Mouse (Mus musculus) mouse embryonic stem cell (cell line): Measurements from ENCODE around the gene Cnot2.
"Not testable (repeated sequence)": the region's sequence is repeated elsewhere in the genome, so short reads cannot be mapped to it uniquely, and the experiment has no call there.

ENCODE experiments used
- in situ Hi-C, 2 experiments: fragments of 300-500 bp; cut with MboI; formaldehyde crosslinking; loops; 1 replicate in 1 of 2; 3 replicates in 1 of 2; pipeline ENCODE4 v1.14.3; 2019 to 2020; ENCODE audit warnings: low sequenced_read_pairs in 2 of 2, low pct_unique_long_range_greater_than_20kb in 1 of 2, mixed read lengths in 1 of 2; ENCODE audit not compliant: unreplicated experiment in 1 of 2

Cnot2 gene

DNA sequence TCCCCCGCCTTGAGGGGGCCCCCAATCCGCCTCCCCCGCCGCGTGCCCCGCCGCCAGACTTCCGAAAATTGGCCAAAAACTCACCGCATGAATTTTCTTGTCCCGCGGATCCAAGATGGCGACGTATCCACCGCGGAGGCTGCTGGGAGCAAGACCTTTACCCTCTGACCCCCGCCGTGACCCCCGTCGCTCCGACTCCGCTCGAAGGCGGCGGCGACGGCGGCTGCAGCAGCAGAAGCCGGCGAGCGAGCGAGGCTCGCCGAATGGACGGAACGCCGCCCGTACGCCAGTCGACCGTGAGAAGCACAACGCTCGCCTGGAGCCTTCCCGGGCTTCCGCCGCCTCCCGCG, at the start of gene Cnot2:
Gene Cnot2 (minus strand): TSS at position 143 of the 350 bp plus-strand sequence.
- in situ Hi-C loops: no loop called here

DNA sequence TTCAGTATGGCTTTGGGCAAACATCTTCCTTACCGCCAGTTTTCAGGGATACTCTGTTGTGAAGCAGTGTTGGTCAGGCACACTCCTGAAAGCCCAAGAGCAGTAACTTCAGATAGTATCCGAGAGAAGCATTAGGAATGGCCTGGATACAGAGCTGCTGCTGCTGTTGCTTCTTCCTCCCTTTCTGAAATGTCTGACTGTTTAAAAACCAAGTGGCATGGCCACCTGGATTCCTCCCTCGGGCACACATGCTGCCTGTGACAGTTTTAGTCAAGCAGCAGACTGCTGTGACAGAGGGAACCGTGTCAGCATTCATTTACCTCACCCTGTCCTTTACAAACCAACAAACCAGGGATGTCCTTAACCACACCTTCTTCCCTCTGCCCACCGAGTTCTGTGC, 47.6 kb upstream of the Cnot2 start:
- in situ Hi-C loops: no loop called here

DNA sequence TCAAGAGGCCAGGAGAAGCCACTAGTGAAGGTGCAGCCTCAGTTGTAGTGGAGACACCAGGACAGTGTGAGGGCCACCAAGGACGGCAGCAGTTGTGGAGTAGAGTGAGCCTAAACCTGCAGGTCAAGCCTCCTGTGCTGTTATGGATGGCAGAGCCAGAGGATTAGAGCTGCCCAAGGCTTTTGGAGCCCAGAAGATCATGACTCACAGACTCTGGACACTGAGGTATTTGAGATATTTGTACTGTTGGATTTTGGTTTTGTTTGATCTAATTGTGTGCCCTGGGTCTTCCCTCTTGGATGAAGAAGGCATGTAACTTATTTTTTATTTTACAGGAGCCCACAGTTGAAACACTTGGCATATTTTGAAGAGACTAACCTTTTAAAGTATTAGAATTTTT, 44.7 kb upstream of the Cnot2 start:
- in situ Hi-C loops: no loop called here

DNA sequence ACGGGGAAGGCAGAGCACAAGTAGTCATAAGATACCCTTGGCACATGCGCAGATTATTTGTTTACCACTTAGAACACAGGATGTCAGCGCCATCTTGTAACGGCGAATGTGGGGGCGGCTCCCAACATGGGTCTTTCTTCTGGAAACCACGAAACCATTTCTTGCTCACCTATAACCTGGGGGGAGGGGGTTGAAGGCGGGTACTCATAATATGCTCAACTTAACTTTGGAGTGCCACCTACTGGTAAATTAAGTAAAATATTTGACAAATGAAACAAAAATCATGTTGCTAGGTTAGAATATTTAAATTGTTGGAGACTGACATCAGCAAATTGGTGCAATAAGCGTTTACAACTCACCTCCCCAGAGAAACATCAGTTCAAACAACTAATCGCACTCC, 31.9 kb upstream of the Cnot2 start:
- in situ Hi-C loops: not testable (repeated sequence)

DNA sequence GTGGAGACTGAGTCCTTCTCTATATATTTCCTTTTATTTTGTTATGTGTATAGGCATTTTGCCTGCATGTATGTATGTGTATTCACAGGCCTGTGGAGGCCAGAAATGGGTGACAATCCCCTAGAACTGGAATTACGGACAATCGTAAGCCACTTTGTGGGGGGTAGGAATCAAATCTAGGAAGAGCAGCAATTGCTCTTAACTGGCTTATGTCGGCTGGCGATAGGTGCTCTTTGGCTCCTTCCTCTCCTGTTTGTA, 23.5 kb upstream of the Cnot2 start:
- in situ Hi-C loops: no loop called here

DNA sequence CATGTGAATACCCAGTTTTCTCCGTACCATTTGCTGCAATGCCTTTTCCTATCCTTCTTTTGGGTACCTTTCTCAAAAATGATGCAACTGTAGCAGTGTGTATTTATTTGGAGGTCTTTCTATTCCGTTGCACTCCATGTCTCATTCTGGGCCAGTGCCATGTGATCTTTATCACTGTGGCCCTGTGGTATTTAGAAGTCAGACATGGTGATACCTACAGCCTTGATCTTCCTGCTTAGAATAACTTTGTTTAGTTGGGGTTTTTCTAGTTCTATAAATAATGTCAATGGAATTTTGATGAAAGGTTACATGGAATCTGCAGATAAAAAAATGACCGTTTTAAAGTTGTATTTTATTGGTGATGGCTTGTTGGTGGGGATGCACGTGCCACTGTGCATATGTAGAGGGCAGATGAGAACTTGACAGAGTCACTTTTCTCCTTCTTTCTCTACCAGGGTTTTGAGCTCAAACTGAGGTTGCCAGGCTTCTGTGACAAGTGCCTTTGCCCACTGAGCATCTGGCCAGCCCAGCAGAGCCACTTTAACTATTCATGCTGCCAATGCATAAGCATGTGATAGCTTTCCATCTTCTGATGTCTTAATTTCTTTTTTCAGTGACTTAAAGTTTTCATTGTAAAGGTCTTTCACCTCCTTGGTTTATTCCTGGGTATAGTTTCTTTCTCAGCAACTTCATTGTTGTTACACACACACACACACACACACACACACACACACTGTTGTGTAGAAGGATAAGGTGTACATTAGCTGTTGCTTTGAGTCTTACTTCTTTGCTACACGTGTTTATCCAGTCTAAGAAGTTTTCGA, 23.0 kb upstream of the Cnot2 start:
- in situ Hi-C loops: no loop called here

DNA sequence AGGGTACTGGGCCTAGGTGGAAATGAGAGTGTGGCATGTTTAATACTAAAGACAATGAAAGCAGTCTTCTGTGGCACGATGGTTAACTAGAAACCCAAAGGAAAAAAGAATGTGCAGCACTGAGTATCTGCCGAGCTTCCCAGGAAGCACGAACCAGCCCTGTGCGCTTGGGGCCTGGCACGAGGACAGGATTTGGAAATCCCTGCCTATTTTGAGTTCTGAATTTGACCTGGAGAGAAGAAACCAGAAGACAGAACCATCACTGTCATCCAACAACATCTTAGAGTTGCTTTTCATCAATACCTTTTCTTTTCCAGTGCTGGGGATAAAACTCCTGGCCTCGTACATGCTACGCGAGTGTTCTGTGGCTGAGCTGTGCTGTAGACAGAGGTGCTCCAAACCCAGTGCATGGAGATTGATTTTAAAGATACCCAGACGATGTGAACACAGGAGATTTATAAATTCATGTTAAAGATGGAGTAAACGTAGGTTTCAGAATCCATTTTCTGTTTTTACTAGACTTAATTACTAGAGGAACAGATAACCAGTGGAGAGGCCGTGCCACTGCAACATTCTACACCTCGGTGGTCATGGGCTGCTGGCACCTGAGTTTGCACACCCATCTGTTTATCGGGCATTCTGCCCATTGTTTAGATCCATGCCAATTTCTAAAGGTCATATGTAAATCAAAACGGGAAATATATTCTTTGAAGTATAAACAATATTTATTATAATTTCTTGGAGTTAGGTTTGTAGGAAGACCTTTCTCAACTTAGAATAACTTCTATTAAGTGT, 17.9 kb upstream of the Cnot2 start:
- in situ Hi-C loops: no loop called here

DNA sequence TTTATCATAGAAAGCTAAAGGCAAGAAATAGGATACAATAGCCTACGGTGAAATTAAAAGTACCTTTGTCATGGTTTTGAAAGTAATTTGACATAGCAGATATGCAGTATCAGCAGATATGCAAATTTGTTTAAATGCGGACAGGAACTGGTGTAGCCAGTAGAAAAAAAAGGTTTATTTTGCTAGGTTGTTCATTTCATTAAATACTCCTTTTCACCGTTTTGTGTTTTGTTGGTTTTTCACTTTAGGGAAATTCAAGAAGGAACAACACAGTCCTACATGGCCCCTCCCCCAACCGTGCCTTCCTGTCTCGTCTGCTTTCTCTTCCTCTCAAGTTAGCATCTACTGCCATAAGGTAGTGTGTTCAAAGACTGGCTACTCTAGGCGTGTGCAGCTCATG, 1.4 kb upstream of the Cnot2 start:
- in situ Hi-C loops: no loop called here

DNA sequence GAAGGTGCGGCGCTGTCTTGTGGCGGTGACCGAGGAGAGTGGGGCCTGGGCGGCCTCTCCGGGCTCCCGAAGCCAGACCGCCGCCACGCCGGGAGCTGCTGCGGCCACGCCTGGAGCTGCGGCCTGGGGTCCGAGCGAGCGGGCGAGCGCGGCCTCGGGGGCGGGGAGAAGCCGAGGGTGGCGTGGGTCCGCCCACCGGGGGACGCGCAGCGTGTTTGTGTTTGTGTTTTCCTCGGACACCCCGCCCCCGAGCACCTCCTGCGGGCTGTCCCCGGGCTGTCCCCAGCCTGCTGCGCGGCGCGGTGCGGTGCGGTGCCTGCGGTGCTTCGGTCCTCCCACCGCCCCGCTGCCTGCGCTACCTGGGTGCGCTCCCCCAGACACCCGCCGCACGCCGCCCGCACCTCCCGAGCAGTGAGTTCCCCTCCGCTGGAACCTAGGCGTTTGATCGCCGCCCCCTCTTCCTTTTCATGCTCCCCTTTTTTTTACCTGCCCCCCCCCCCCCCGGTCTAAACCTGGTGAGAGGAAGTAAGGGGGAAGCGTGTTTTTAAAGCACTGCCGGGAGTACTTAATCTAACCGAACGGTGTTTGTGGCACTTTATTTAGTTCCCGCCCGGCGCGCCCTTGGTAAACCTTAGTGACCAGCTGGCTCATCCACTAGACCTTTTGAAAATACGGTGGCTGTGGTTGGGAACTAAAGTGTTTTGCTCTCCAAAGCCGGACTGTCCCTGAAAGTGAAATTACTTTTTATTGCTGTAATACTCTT, 589 bp upstream of the Cnot2 start:
- in situ Hi-C loops: no loop called here

DNA sequence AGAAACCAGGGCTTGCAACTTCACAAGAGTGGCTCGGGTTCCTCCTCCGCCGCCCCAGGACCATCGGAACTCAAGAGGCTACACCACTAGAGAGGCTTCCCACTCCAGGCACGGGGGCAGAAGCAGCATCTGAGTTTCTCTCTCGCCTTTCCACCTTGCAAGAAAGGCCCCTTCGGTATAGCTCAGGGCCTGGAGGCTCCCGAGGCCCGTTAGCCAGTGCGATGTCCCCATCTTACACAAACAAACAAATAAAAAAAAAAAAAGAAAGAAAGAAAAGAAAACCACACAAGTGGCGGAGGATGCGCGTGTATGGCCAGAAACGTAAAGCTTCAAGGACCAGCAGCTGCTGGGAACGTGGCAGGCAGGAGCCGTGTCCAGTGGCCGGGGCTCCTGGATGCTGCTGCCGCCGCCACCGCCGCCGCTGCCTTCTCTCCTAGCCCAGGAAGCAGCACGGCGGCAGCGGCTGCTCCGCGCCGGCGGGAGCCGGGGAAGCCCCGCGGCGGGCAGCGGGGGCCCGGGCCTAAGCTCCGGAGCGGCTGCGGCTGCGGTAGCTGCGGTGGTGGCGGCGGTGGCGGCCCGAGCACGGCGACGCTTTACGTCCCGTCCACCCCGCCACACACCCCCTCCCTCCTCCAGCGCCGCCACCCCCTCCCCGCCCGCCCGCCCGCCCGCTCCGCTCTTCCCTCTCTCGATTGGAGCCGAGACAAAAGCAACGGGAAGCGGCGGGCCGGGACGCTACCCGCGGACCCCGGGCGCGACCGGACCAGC, 536 bp downstream of the Cnot2 start:
- in situ Hi-C loops: no loop called here

DNA sequence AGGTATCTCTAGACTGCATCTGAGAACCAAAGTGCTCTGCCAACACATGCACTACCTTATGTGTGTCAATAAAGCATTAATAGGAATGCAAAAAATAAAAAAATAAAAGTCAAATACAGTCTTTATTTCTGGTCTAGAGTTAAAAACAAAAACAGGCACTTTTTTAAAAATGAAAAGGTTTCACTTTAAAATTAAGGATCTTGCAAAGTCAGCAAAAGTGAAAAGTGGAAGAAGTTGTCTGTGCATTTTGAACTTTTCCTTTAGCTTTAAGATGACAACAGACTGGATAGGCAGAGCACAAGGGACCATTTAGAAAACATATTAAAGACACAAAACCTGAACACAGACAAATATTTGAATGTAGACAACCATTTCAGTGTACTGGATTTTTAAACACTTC, 1.8 kb downstream of the Cnot2 start:
- in situ Hi-C loops: no loop called here

DNA sequence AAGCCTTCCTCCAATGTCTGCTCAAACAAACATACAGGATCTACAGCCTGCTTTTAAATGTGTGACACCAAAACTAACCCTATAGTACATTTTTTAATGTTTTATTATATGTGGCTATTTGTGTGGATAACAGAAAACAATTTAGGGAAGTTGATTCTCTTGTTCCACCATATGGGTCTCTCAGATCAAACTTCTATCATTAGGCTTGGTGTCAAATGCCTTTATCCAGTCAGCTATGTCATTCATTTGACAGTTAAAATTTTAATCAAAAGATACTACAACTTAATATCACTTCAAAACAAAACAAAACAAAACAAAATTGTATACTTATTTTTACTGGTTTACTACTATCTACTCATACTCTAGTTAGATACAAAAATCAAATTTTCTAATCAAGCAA, 2.9 kb downstream of the Cnot2 start:
- in situ Hi-C loops: no loop called here

DNA sequence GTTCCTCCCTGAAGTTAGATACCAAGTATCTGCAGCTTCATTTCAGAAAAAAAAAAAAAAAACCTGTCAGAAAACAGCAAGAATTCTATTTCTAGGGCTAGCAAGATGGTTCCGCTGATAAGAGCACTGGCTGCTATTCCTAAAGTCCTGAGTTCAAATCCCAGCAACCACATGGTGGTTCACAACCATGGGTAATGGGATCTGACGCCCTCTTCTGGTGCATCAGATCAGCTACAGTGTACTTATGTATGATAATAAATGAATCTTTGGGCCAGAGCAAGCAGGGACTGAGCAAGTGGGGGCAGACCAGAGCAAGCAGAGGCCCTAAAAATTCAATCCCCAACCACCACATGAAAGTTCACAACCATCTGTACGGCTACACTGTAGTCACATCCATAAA, 4.1 kb downstream of the Cnot2 start:
- in situ Hi-C loops: no loop called here

DNA sequence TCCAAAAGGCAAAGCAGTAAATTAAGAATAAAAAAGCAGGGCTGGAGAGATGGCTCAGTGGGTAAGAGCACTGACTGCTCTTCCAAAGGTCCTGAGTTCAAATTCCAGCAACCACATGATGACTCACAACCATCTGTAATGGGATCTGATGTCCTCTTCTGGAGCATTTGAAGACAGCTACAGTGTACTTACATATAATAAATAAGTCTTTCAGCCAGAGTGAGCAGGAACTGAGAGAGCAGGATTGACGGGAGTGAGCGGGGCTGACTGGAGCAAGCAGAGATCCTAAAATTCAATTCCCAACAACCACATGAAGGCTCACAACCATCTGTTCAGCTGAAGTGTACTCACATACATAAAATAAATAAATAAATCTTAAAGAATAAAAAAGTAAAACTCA, 5.2 kb downstream of the Cnot2 start:
- in situ Hi-C loops: not testable (repeated sequence)

DNA sequence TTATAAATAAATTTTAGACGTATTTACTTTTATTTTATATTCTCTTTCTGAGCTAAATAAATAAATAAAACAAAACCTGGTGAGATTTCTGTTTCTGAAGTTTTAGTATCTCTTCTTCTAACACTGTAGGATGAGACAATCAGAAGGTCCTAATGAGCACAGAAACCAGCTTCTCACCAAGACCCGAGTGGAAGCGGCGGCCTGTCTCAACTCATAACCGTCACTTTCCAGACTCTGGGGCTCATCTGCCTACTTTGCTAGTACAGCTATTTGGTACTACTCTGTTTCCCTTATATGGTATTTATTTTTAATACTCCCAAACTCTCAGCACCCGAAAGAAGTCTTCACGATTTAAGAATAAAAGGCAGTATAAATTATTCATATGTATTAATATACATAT, 10.8 kb downstream of the Cnot2 start:
- in situ Hi-C loops: no loop called here

DNA sequence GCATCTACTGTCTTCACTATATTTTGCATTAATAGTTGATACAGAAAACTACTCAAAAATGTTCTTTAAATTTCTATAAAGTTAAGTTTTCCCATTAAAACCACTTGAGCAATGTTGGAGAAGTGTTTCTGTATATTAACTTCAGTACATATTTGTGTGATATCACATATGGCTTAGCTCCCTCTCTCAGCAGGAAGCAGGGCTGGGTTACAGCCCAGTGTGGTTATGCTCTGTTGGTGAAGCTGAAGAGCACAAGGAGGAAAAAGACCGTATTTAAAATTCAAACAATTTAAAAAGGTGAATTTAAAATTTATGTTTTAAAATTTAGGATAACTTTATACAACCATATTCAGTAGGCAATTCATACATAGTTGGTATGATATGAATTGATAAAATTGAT, 12.8 kb downstream of the Cnot2 start:
- in situ Hi-C loops: no loop called here

DNA sequence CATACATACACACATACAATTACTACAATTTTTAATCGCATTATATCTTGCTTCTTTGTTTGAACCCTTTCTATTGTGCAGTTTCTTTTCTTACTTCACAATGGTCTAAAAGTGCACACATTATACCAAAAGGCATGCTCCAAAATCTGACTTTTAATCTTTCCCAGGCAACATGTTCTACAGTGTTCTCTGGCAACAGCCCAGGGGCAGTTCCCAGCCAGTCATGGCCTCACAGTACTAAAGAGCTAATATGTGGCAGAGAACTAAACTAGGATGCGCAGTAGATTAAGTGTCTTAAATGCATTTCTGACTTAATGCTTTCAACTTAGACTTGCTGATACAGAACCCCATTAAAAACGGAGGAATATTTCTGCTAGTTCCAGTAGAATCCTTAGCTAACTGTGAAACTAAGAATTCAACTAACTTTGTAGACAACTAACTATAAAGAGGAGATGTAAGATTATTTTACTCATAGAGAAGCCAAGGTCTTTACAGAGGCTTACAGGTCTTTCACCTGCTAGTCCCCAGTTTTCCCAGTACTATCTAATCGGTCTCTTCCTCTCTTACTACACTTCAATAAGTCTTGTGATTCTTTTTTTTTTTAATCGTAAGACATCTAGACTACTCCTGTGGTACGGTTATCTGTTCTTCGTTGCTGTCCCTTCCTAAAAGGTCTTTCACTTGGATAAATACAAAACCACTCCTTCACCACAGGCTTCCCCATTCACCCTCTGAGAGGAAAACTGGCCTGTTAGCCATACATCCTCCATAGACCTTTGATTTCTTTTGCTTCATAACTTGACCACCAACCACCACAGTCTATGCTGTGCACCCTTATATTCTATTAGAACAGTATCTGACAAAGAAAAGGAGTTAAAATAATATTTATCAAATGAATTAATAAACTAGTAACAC, 13.6 kb downstream of the Cnot2 start:
- in situ Hi-C loops: no loop called here

DNA sequence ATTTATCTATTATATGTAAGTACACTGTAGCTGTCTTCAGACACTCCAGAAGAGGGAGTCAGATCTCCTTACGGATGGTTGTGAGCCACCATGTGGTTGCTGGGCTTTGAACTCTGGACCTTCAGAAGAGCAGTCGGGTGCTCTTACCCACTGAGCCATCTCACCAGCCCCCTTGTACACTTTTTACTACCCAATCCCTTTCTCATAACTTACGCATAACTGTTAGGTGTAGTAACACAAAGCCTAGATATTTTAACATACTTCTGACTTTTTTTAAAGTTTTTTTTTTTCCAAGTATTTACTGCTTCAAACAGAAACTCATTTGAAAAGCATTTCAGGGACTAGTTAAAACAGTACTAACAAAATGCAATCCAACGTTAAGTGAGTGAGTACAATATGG, 14.8 kb downstream of the Cnot2 start:
- in situ Hi-C loops: not testable (repeated sequence)
